In genomic region chr14:119848759-119849298, GRCm38 (mm10) we compare ENCODE assay signal across 13 mouse cellular contexts.
"Had no signal": no experiment of that assay in that cellular context is flagged by ENCODE, and none has a peak within 500 bp of the region (broad histone marks: within the 10 kb centered on the region; RNA-seq: fewer than 3 reads in every experiment).

No protein-coding gene starts in this region.

- H3K9ac ChIP-seq: limb, embryonic 13.5 days; liver, embryonic 13.5 days had no signal

- H3K27ac ChIP-seq: limb, embryonic 10.5 days; limb, embryonic 13.5 days; liver, embryonic 13.5 days; macrophage had no signal

- DNase-seq: kidney, postnatal 10 days; kidney, postnatal 36 days; liver; liver, embryonic 13.5 days; lung, adult 2 months; midbrain, embryonic 14.5 days; thymus, adult 18-20 months; thymus, postnatal 36 days had no signal

- H3K4me2 ChIP-seq: limb, embryonic 13.5 days; liver, embryonic 13.5 days; midbrain, embryonic 11.5 days had no signal

- ATAC-seq: intestine, embryonic 16.5 days had no signal

- H3K9me3 ChIP-seq: limb, embryonic 10.5 days; limb, embryonic 13.5 days; liver, embryonic 13.5 days had no signal

- H3K36me3 ChIP-seq: limb, embryonic 10.5 days; limb, embryonic 13.5 days; liver, embryonic 13.5 days had no signal

- H3K4me3 ChIP-seq: limb, embryonic 10.5 days; limb, embryonic 13.5 days; liver, embryonic 13.5 days had no signal

- H3K4me1 ChIP-seq: liver, embryonic 13.5 days had no signal

- H3K27me3 ChIP-seq: liver, embryonic 13.5 days had no signal
